Mouse (Mus musculus) fat pad, adult 2 months (tissue): ENCODE results near the gene Olfr1118.
"Not testable (repeated sequence)": the region's sequence is repeated elsewhere in the genome, so short reads cannot be mapped to it uniquely, and the experiment has no call there.

Source experiments
- DNase-seq: peaks from one replicate; pipeline ENCODE4 v3.0.0-alpha.2; 2011; ENCODE audit warnings: low read depth, low spot score; ENCODE audit errors: extremely low read depth

Gene Olfr1118

DNA sequence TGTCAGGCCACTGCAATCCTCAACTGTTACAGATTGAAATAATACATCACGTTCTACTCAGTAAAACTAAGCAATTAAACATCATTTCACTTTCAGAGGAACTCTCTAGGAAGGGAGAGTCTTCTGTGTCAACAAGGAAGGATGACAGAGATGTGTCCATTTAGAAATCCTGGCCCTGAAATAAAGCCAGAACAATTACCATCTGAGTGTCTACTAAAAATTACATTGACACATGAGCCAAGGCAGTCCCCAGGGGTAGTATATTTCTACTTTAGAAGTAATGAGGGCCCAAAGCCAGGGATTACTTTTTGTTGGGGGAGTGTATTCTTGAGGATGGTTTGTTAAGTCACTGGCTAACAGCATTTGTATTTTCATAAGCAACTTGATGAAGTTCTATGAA lies at the start of gene Olfr1118:
TSS of gene Olfr1118 (plus strand) at position 301 of the 400 bp plus-strand sequence.
- DNase-seq: no peak

DNA sequence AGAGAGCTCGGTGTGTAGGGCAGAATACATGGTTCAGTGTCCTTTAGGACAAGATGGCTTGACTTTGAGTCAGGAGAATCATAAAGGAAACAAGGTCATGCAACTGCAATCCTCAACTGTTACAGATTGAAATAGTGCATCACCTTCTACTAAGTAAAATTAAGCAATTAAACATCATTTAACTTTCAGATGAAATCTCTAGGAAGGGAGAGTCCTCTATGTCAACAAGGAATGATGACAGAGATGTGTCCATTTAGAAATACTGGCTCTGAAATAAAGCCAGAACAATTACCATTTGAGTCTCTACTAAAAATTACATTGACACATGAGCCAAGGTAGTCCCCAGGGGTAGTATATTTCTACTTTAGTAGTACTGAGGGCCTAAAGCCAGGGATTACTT lies 40.1 kb upstream of the Olfr1118 start, which contains the start of gene Olfr1116:
TSS of gene Olfr1116 (plus strand) at position 301 of the 400 bp plus-strand sequence.
- no peak for DNase-seq

DNA sequence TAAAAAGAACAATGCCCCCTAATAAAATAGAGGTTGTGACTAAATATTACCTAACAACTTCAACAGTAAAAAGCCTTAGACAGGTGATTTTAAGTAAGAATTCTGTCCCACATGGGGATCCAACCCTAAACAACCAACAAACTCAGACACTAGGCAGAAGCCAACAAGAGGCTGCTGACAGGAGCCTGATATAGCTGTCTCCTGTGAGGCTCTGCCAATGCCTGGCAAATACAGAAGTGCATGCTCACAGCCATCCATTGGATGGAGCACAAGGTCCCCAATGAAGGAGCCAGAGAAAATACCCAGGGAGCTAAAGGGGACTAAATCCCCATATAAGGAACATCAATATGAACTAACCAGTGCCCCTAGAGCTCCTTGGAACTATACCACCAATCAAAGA lies 13.4 kb upstream of the Olfr1118 start:
- not testable (repeated sequence) for DNase-seq

DNA sequence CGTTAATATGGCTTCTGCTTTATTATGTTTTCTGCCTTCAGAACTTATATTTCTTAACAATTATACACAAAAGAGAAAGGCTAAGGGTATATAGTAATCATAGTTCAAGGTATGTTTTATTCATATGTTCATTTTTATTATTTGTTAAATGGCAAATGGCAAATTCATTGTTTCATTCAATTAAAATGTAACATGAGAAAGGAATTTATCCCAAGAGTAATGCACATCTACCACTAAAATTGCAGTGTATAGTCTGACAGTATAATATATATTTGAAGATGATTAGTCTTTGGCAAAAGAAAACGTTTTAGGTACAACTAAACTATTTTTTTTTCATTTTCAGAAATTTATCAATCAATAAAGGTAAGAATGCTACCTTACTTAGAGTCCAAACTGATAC lies 47.1 kb downstream of the Olfr1118 start, which contains the start of gene Olfr1120:
TSS of gene Olfr1120 (plus strand) at position 301 of the 400 bp plus-strand sequence.
- no peak for DNase-seq

DNA sequence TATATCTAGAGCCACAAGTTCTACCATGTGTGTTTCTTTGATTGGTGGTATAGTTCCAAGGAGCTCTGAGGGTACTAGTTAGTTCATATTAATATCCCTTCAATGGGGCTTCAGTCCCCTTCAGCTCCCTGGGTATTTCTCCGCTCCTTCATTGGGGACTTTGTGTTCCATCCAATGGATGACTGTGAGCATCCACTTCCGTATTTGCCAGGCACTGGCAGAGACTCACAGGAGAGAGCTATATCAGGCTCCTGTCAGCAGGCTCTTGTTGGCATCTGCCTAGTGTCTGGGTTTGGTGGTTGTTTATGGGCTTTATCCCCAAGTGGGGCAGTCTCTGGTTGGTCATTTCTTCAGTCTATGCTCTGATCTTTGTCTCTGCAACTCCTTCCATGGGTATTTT lies 52.7 kb downstream of the Olfr1118 start:
- not testable (repeated sequence) for DNase-seq
